In genomic region chr10:87212854-87213253, GRCm38 (mm10) we compare ENCODE assay signal across 18 mouse cellular contexts.
DNase-seq lines count a peak whose midpoint lies in the region; ATAC-seq and TF ChIP-seq lines count a peak whose summit lies in the region.
"Had no signal": no experiment of that assay in that cellular context is flagged by ENCODE, and none has a peak within 500 bp of the region (broad histone marks: within the 10 kb centered on the region; RNA-seq: fewer than 3 reads in every experiment).

No protein-coding gene starts in this region.

- no peaks in the 10 kb centered on the region for H3K9me3 ChIP-seq in kidney, embryonic 16.5 days (ENCODE audit: low read length)
- H3K9me3 ChIP-seq: embryonic facial prominence, embryonic 10.5 days; embryonic facial prominence, embryonic 12.5 days; forebrain, embryonic 13.5 days; forebrain, embryonic 15.5 days had no signal

- H3K27ac ChIP-seq in left cerebral cortex, adult 2 months = no peak overlapping the region
- H3K27ac ChIP-seq in kidney, embryonic 16.5 days (ENCODE audit: low read length) = no peak overlapping the region
- H3K27ac ChIP-seq: embryonic facial prominence, embryonic 10.5 days; embryonic facial prominence, embryonic 12.5 days; forebrain, embryonic 13.5 days; forebrain, embryonic 15.5 days had no signal

- TF ChIP-seq CTCF in left cerebral cortex, adult 2 months (IDR thresholded peaks at IDR 0.05) = no peak

- no peaks in the 10 kb centered on the region for H3K36me3 ChIP-seq in kidney, embryonic 16.5 days (ENCODE audit: insufficient read depth, low read length)
- H3K36me3 ChIP-seq: embryonic facial prominence, embryonic 10.5 days; embryonic facial prominence, embryonic 12.5 days; forebrain, embryonic 15.5 days had no signal

- H3K4me3 ChIP-seq in left cerebral cortex, adult 2 months = no peak overlapping the region
- no peak overlapping the region for H3K4me3 ChIP-seq in kidney, embryonic 16.5 days (ENCODE audit: low read length)
- H3K4me3 ChIP-seq: embryonic facial prominence, embryonic 10.5 days; embryonic facial prominence, embryonic 12.5 days; forebrain, embryonic 13.5 days; forebrain, embryonic 15.5 days had no signal

- no peak overlapping the region for H3K4me2 ChIP-seq in kidney, embryonic 16.5 days (replicated peaks; ENCODE audit: low read depth, low read length)
- H3K4me2 ChIP-seq: embryonic facial prominence, embryonic 12.5 days; forebrain, embryonic 13.5 days; forebrain, embryonic 15.5 days had no signal

- DNase-seq in left cerebral cortex, adult 11 months (ENCODE audit: low spot score) = peak; percentile 1
- no peak for DNase-seq in left cerebral cortex, adult 2 months (ENCODE audit: extremely low spot score in 1 of 2, low spot score in 2 of 2)
- peak; percentile 42 for DNase-seq in brain, adult 2 months (ENCODE audit: low read depth, low spot score)
- DNase-seq in telencephalon, adult 2 months (ENCODE audit: low read depth, low spot score) = peak; percentile 49
- DNase-seq: adrenal gland, adult 2 months; adrenal gland, postnatal 10 days; adrenal gland, postnatal 25 days; cerebellum, adult 11-12 months; cerebellum, adult 2 months; cerebellum, adult 9-10 months; cerebellum, postnatal 10 days; cerebellum, postnatal 25 days; forebrain, postnatal 0 days had no signal

- H3K4me1 ChIP-seq in kidney, embryonic 16.5 days (ENCODE audit: insufficient read depth, low read length) = no peaks in the 10 kb centered on the region
- H3K4me1 ChIP-seq: embryonic facial prominence, embryonic 10.5 days; embryonic facial prominence, embryonic 12.5 days; forebrain, embryonic 13.5 days; forebrain, embryonic 15.5 days had no signal

- no peak overlapping the region for H3K9ac ChIP-seq in kidney, embryonic 16.5 days (replicated peaks; ENCODE audit: low read length)
- H3K9ac ChIP-seq: embryonic facial prominence, embryonic 12.5 days; forebrain, embryonic 13.5 days; forebrain, embryonic 15.5 days; forebrain, postnatal 0 days had no signal

- no peaks in the 10 kb centered on the region for H3K27me3 ChIP-seq in kidney, embryonic 16.5 days (ENCODE audit: insufficient read depth, low read length)
- H3K27me3 ChIP-seq: embryonic facial prominence, embryonic 12.5 days; forebrain, embryonic 13.5 days; forebrain, embryonic 15.5 days had no signal

- ATAC-seq in kidney, embryonic 16.5 days (ENCODE audit: low FRiP score, low TSS enrichment) = no peak
- ATAC-seq: forebrain, embryonic 13.5 days; forebrain, embryonic 15.5 days; forebrain, postnatal 0 days had no signal

- intact Hi-C loops in left cerebral cortex, adult 2 months (cut with DNase I) = loop anchor here (5.0 kb wide), 1 partner anchor 279 kb away; the partner anchor contains the start of gene Ascl1

- WGBS in kidney, embryonic 16.5 days = 66% methylated on average over 2 of the region's 2 CpGs

Comparison
In these comparisons a context has a peak if more than half of its experiments do, and no peak if none do; other contexts are left out.
1. DNase-seq: peak in left cerebral cortex, adult 11 months (single experiment), brain, adult 2 months (single experiment) and telencephalon, adult 2 months (single experiment); none in left cerebral cortex, adult 2 months (0 of 2).